Mouse (Mus musculus) MEL (cell line): ENCODE data around the gene Cth. TPM values are rescaled to one million over a fixed set of nuclear protein-coding genes. Genes with fewer than 3 reads are reported as not detected.

ENCODE experiments used
- DNase-seq: peaks from one replicate; pipeline ENCODE4 v3.0.0; 2011; ENCODE audit warnings: low read depth, low spot score
- H3K27ac ChIP-seq: 2 replicates; pipeline ENCODE4 v1.5.1; 2012; ENCODE audit warnings: low read depth, mild to moderate bottlenecking, control low read depth, low read length, moderate library complexity; ENCODE audit not compliant: control insufficient read depth
- H3K27me3 ChIP-seq, 2 experiments: fragments of 150-350 bp in 1 of 2; sonication (generic) in 1 of 2; 2 replicates each; pipeline ENCODE4 v1.6.1; 2012; ENCODE audit warnings: low read length in 2 of 2, mild to moderate bottlenecking in 2 of 2, improper control_type of control experiment in 1 of 2, moderate library complexity in 1 of 2; ENCODE audit not compliant: insufficient read depth in 2 of 2, control insufficient read depth in 1 of 2
- H3K36me3 ChIP-seq, 2 experiments: 2 replicates each; pipeline ENCODE4 v1.6.1; 2012 to 2014; ENCODE audit warnings: low read length in 2 of 2, improper control_type of control experiment in 1 of 2, inconsistent platforms in 1 of 2, mild to moderate bottlenecking in 1 of 2; ENCODE audit not compliant: insufficient read depth in 2 of 2, control insufficient read depth in 1 of 2
- H3K4me1 ChIP-seq, 2 experiments: fragments of 150-350 bp in 1 of 2; sonication (generic) in 1 of 2; 2 replicates each; pipeline ENCODE4 v1.6.1; 2012; ENCODE audit warnings: low read length in 2 of 2, improper control_type of control experiment in 1 of 2, mild to moderate bottlenecking in 1 of 2; ENCODE audit not compliant: insufficient read depth in 2 of 2, control insufficient read depth in 1 of 2
- H3K4me3 ChIP-seq, 2 experiments: fragments of 150-350 bp in 1 of 2; sonication (generic) in 1 of 2; 2 replicates each; pipeline ENCODE4 v1.5.1; 2012; ENCODE audit warnings: low read depth in 2 of 2, low read length in 2 of 2, mild to moderate bottlenecking in 2 of 2, moderate library complexity in 2 of 2, control low read depth in 1 of 2, improper control_type of control experiment in 1 of 2; ENCODE audit not compliant: control insufficient read depth in 1 of 2, insufficient read depth in 1 of 2
- H3K79me2 ChIP-seq: 2 replicates; pipeline ENCODE4 v1.6.1; 2012; ENCODE audit warnings: mild to moderate bottlenecking, low read length, moderate library complexity; ENCODE audit not compliant: control insufficient read depth, poor library complexity, insufficient read depth
- H3K9ac ChIP-seq: 2 replicates; pipeline ENCODE4 v1.6.1; 2012; ENCODE audit warnings: low read depth, mild to moderate bottlenecking, control low read depth, low read length, moderate library complexity; ENCODE audit not compliant: control insufficient read depth, poor library complexity, severe bottlenecking
- H3K9me3 ChIP-seq: fragments of 150-350 bp; sonication (generic); replicated peaks from 2 replicates; pipeline ENCODE4 v1.6.1; 2012; ENCODE audit warnings: mild to moderate bottlenecking, low read length, improper control_type of control experiment, moderate library complexity; ENCODE audit not compliant: insufficient read depth
- BHLHE40 ChIP-seq: IDR thresholded peaks from 2 replicates; pipeline ENCODE4 v1.6.1; 2012; ENCODE audit warnings: low read depth, mild to moderate bottlenecking, inconsistent platforms, low read length, improper control_type of control experiment, borderline replicate concordance
- CHD1 ChIP-seq: IDR thresholded peaks from 2 replicates; pipeline ENCODE4 v1.6.1; 2012; ENCODE audit warnings: low read depth, mild to moderate bottlenecking, inconsistent platforms, low read length, improper control_type of control experiment
- CTCF ChIP-seq, 3 experiments: IDR thresholded peaks in 2 of 3; conservative IDR thresholded peaks in 1 of 3; 2 replicates each; pipeline ENCODE4 v1.5.1; 2011 to 2012; ENCODE audit warnings: low read length in 3 of 3, low read depth in 2 of 3, mild to moderate bottlenecking in 2 of 3, improper control_type of control experiment in 1 of 3, inconsistent platforms in 1 of 3, mixed read lengths in 1 of 3, moderate library complexity in 1 of 3; ENCODE audit not compliant: control insufficient read depth in 1 of 3, insufficient read depth in 1 of 3, poor library complexity in 1 of 3, severe bottlenecking in 1 of 3
- ELF1 ChIP-seq: IDR thresholded peaks from 2 replicates; pipeline ENCODE4 v1.6.1; 2014; ENCODE audit warnings: low read depth, mild to moderate bottlenecking, inconsistent platforms, low read length, improper control_type of control experiment, moderate library complexity
- EP300 ChIP-seq, 2 experiments: IDR thresholded peaks; 2 replicates each; pipeline ENCODE4 v1.6.1; 2011; ENCODE audit warnings: improper control_type of control experiment in 2 of 2, low read length in 2 of 2, low read depth in 1 of 2, mild to moderate bottlenecking in 1 of 2
- GABPA ChIP-seq: IDR thresholded peaks from 2 replicates; pipeline ENCODE4 v1.6.1; 2012; ENCODE audit warnings: low read depth, mild to moderate bottlenecking, inconsistent platforms, low read length, improper control_type of control experiment, moderate library complexity
- GATA1 ChIP-seq: IDR thresholded peaks from 2 replicates; pipeline ENCODE4 v1.6.1; 2011; ENCODE audit warnings: low read depth, low read length, improper control_type of control experiment
- HCFC1 ChIP-seq: IDR thresholded peaks from 2 replicates; pipeline ENCODE4 v1.6.1; 2012; ENCODE audit warnings: low read depth, mild to moderate bottlenecking, inconsistent platforms, low read length, improper control_type of control experiment, moderate library complexity
- MAFK ChIP-seq: IDR thresholded peaks from 2 replicates; pipeline ENCODE4 v1.6.1; 2011; ENCODE audit warnings: low read depth, mild to moderate bottlenecking, low read length, improper control_type of control experiment, borderline replicate concordance
- MEF2A ChIP-seq: IDR thresholded peaks from 2 replicates; pipeline ENCODE4 v1.6.1; 2014; ENCODE audit warnings: low read depth, mild to moderate bottlenecking, inconsistent platforms, low read length, improper control_type of control experiment; ENCODE audit not compliant: poor library complexity, insufficient replicate concordance, severe bottlenecking; ENCODE audit errors: extremely low read depth
- MXI1 ChIP-seq: IDR thresholded peaks from 2 replicates; pipeline ENCODE4 v1.6.1; 2011; ENCODE audit warnings: mild to moderate bottlenecking, low read depth, low read length, improper control_type of control experiment
- MYB ChIP-seq: IDR thresholded peaks from 2 replicates; pipeline ENCODE4 v1.6.1; 2011; ENCODE audit warnings: mild to moderate bottlenecking, low read depth, low read length, improper control_type of control experiment
- MYC ChIP-seq: IDR thresholded peaks from 2 replicates; pipeline ENCODE4 v1.6.1; 2011; ENCODE audit warnings: low read depth, mild to moderate bottlenecking, low read length, improper control_type of control experiment, moderate library complexity
- NRF1 ChIP-seq: IDR thresholded peaks from 2 replicates; pipeline ENCODE4 v1.6.1; 2014; ENCODE audit warnings: low read depth, mild to moderate bottlenecking, inconsistent platforms, low read length, improper control_type of control experiment, moderate library complexity; ENCODE audit not compliant: poor library complexity, insufficient read depth, severe bottlenecking
- POLR2A ChIP-seq, 2 experiments: IDR thresholded peaks; 2 replicates each; pipeline ENCODE4 v1.6.1; 2011 to 2012; ENCODE audit warnings: low read length in 2 of 2, mild to moderate bottlenecking in 2 of 2, control low read depth in 1 of 2, improper control_type of control experiment in 1 of 2, low read depth in 1 of 2, moderate library complexity in 1 of 2; ENCODE audit not compliant: control insufficient read depth in 1 of 2, insufficient read depth in 1 of 2, poor library complexity in 1 of 2
- POLR2AphosphoS2 ChIP-seq: IDR thresholded peaks from 2 replicates; pipeline ENCODE4 v1.6.1; 2011; ENCODE audit warnings: low read length, improper control_type of control experiment
- RAD21 ChIP-seq: IDR thresholded peaks from 2 replicates; pipeline ENCODE4 v1.6.1; 2011; ENCODE audit warnings: mild to moderate bottlenecking, low read depth, low read length, improper control_type of control experiment
- SIN3A ChIP-seq: IDR thresholded peaks from 2 replicates; pipeline ENCODE4 v1.6.1; 2012; ENCODE audit warnings: low read length, improper control_type of control experiment, inconsistent platforms
- SMC3 ChIP-seq: IDR thresholded peaks from 2 replicates; pipeline ENCODE4 v1.6.1; 2011; ENCODE audit warnings: low read depth, low read length, improper control_type of control experiment
- TCF12 ChIP-seq: IDR thresholded peaks from 2 replicates; pipeline ENCODE4 v1.6.1; 2014; ENCODE audit warnings: low read depth, mild to moderate bottlenecking, inconsistent platforms, low read length, improper control_type of control experiment, moderate library complexity
- UBTF ChIP-seq: IDR thresholded peaks from 2 replicates; pipeline ENCODE4 v1.6.1; 2012; ENCODE audit warnings: low read depth, mild to moderate bottlenecking, inconsistent platforms, low read length, improper control_type of control experiment, moderate library complexity, borderline replicate concordance; ENCODE audit not compliant: insufficient read depth
- USF1 ChIP-seq: IDR thresholded peaks from 2 replicates; pipeline ENCODE4 v1.6.1; 2014; ENCODE audit warnings: low read depth, mild to moderate bottlenecking, inconsistent platforms, low read length, improper control_type of control experiment, moderate library complexity
- ZC3H11A ChIP-seq: IDR thresholded peaks from 2 replicates; pipeline ENCODE4 v1.6.1; 2012; ENCODE audit warnings: low read depth, mild to moderate bottlenecking, inconsistent platforms, low read length, improper control_type of control experiment
- ZKSCAN1 ChIP-seq: IDR thresholded peaks from 2 replicates; pipeline ENCODE4 v1.6.1; 2012; ENCODE audit warnings: low read depth, mild to moderate bottlenecking, inconsistent platforms, low read length, improper control_type of control experiment, moderate library complexity
- polyA plus RNA-seq, 2 experiments: library from polyadenylated mRNA; stranded (reverse) in 1 of 2; unstranded in 1 of 2; fragments of >175 nt in 1 of 2; fragments of >200 nt in 1 of 2; gene quantifications; 2 replicates each; pipeline versions ENCODE4 v1.2.1 to v1.2.4; 2012; ENCODE audit warnings: low replicate concordance in 2 of 2, low read depth in 1 of 2; ENCODE audit not compliant: insufficient read length in 2 of 2, insufficient read depth in 1 of 2, missing spikeins in 1 of 2
- total RNA-seq: library from RNA; depleted of rRNA; stranded (reverse); fragments of 300-350 nt; gene quantifications from 2 replicates; pipeline ENCODE4 v1.2.3, GENCODE M21; 2012

Gene Cth
- total and polyA plus RNA-seq, 3 experiments: 11.7 to 26.8 TPM; not detected in 1

DNA sequence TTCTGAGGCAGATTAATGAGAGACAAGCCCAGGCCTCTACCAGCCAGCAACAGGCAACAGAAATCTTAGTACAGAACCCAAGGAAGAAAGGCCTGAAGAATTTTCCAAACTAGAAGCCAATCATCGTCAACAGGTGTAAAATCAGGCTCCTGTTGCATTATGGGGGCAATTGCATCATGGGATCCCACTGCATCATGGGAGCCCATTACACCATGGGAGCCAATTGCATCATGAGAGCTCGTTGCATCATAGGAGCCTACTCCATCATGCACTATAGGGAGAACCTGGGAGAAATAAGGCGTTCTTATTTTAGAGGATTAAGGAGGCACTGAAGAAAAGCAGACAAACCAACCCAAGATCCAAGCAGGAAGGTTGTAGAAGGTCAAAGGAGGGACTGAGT lies 27.2 kb downstream of the Cth start:
- Histone ChIP-seq H3K4me3 (no peak overlapping the region), H3K27me3 (no peaks in the 10 kb centered on the region), H3K9ac (no peak overlapping the region), H3K4me1 (no peaks in the 10 kb centered on the region), H3K36me3 (peaks cover 0 to 9% of the 10 kb centered on the region in 2 experiments; a peak in 1 of 4 replicates), H3K9me3 (no peaks in the 10 kb centered on the region), H3K27ac (no peak overlapping the region), H3K79me2 (no peaks in the 10 kb centered on the region)
- TF ChIP-seq POLR2AphosphoS2 (no peak), MEF2A (no peak), SIN3A (no peak), ZC3H11A (no peak), TCF12 (no peak), GATA1 (no peak), USF1 (no peak), POLR2A (IDR thresholded peaks at IDR 0.05; ENCODE audit: control insufficient read depth in 1 of 2, insufficient read depth in 1 of 2, low read depth in 1 of 2, low read length in 2 of 2, poor library complexity in 1 of 2) (no peak), MYB (no peak), CHD1 (no peak), EP300 (IDR thresholded peaks at IDR 0.05; ENCODE audit: low read depth in 1 of 2, low read length in 2 of 2) (no peak), UBTF (no peak), MXI1 (no peak), HCFC1 (no peak), MAFK (no peak), ELF1 (no peak), RAD21 (no peak), BHLHE40 (no peak), ZKSCAN1 (no peak), NRF1 (no peak)
- TF ChIP-seq, all 39 proteins: peak for 0
- DNase-seq: no peak

DNA sequence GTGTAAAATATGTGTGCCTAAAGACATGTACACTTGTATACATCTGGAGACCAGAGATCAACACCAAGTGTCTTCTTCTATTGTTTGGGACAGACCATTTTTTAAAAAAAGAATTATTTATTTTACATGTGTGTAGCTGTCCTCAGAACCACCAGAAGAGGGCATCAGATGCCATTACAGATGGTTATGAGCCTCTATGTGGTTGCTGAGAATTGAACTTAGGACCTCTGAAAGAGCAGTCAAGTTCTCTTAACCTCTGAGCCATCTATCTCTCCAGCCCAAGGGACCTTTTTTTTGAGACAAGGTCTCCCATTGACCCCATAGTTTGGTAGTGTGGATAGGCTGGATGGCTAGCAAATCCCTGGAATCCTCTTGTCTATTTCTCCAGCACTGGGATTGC lies 33.1 kb downstream of the Cth start:
- no peaks in the 10 kb centered on the region for H3K27me3 ChIP-seq
- H3K9ac ChIP-seq: no peak overlapping the region
- H3K79me2 ChIP-seq: no peaks in the 10 kb centered on the region
- no peaks in the 10 kb centered on the region for H3K4me1 ChIP-seq
- H3K36me3 ChIP-seq: peaks cover 0 to 6% of the 10 kb centered on the region in 2 experiments; a peak in 1 of 4 replicates
- H3K9me3 ChIP-seq: no peaks in the 10 kb centered on the region
- H3K27ac ChIP-seq: no peak overlapping the region
- DNase-seq: peak; percentile 43
- no peak overlapping the region for H3K4me3 ChIP-seq
- TF ChIP-seq SMC3: peak; percentile 50
- peak; percentile 11 to 53 (median 17); a peak in 4 of 6 replicates for TF ChIP-seq CTCF (IDR thresholded peaks at IDR 0.05 in 2 of 3, conservative IDR thresholded peaks at IDR 0.05 in 1 of 3; ENCODE audit: control insufficient read depth in 1 of 3, insufficient read depth in 1 of 3, low read depth in 2 of 3, low read length in 3 of 3, poor library complexity in 1 of 3, severe bottlenecking in 1 of 3)
- no peak for TF ChIP-seq MYC
- peak; percentile 25; the same call in 1 of the 2 replicates for TF ChIP-seq ZC3H11A
- no peak for TF ChIP-seq BHLHE40
- TF ChIP-seq GABPA: no peak
- TF ChIP-seq MAFK: no peak
- peak; percentile 39 for TF ChIP-seq RAD21
- TF ChIP-seq, all 39 proteins: peak for 4
